Mouse (Mus musculus) thymus, adult 2 months (tissue): ENCODE measurements around the gene Slc2a4.
A peak's percentile ranks its signal among the peaks of the same experiment; 100 is the strongest.

Experiments
- CTCF ChIP-seq: fragments of 200-500 bp; IDR thresholded peaks from 2 replicates; pipeline ENCODE4 v1.5.1; 2012; ENCODE audit warnings: mild to moderate bottlenecking, control low read depth, low read length, moderate library complexity, borderline replicate concordance; ENCODE audit not compliant: control insufficient read depth, poor library complexity, insufficient read depth; ENCODE audit errors: extremely low read depth
- POLR2A ChIP-seq: fragments of 200-500 bp; IDR thresholded peaks from 2 replicates; pipeline ENCODE4 v1.6.1; 2012; ENCODE audit warnings: mild to moderate bottlenecking, low read length, control low read depth, moderate library complexity; ENCODE audit not compliant: control insufficient read depth, poor library complexity, insufficient read depth; ENCODE audit errors: extremely low read depth

- TF ChIP-seq POLR2A (peak; percentile 59), CTCF (no peak)
Measured at GRCm38 (mm10) chr11:69913554-69914371, 34.2 kb downstream of the Slc2a4 start, which contains the start of gene Gps2.
